Mouse (Mus musculus) lung, postnatal 0 days (tissue): ENCODE results near the gene Aox3.

Source experiments
- CTCF ChIP-seq: IDR thresholded peaks from 2 replicates; pipeline ENCODE4 v1.5.1; 2016; ENCODE audit warnings: antibody characterized with exemption, mild to moderate bottlenecking
- EP300 ChIP-seq: IDR thresholded peaks from 2 replicates; pipeline ENCODE4 v1.6.1; 2016; ENCODE audit warnings: antibody characterized with exemption, mild to moderate bottlenecking, control low read depth

DNA sequence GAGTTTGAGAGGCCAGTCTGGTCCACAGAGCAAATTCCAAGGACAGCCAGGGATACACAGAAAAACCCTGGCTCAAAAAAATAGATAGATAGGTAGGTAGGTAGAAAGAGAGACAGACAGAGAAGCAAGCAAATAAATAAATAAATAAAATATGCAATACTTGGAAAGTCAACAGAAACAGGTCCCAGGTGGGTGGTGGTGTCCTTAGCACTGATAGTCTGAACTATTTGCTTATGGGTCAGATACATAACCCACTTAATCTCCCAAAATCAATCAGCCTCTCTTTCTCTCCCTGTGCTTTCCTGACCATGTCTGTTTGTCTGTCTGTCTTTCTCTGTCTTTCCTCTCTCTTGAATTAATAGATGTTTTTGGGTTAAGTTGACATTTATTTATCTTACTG lies 35.0 kb upstream of the Aox3 start:
- TF ChIP-seq CTCF: no peak
- TF ChIP-seq EP300: no peak
